Mouse (Mus musculus) heart, embryonic 15.5 days (tissue): ENCODE measurements around the gene Mxi1. TPM values are rescaled to one million over a fixed set of nuclear protein-coding genes. Genes with fewer than 3 reads are reported as not detected.

Experiments used
- ATAC-seq: fragments of 200-750 bp; cut with Nextera tagmentation; replicated peaks from 2 replicates; pipeline ENCODE4 v1.8.0; 2017; ENCODE audit warnings: low read depth, moderate TSS enrichment; ENCODE audit not compliant: insufficient number of reproducible peaks, insufficient read depth, low FRiP score
- H3K27ac ChIP-seq: fragments of 300-500 bp; sonication (generic); 2 replicates; pipeline ENCODE4 v1.5.1; 2015; ENCODE audit warnings: mild to moderate bottlenecking, inconsistent platforms
- H3K27me3 ChIP-seq: fragments of 300-500 bp; sonication (generic); 2 replicates; pipeline ENCODE4 v1.6.1; 2015; ENCODE audit warnings: inconsistent platforms
- H3K36me3 ChIP-seq: fragments of 300-500 bp; sonication (generic); 2 replicates; pipeline ENCODE4 v1.6.1; 2015; ENCODE audit warnings: mild to moderate bottlenecking, inconsistent platforms
- H3K4me1 ChIP-seq: fragments of 300-500 bp; sonication (generic); replicated peaks from 2 replicates; pipeline ENCODE4 v1.6.1; 2015; ENCODE audit warnings: inconsistent platforms
- H3K4me2 ChIP-seq: fragments of 300-500 bp; sonication (generic); 2 replicates; pipeline ENCODE4 v1.6.1; 2015; ENCODE audit warnings: inconsistent platforms, mild to moderate bottlenecking, moderate library complexity
- H3K4me3 ChIP-seq: fragments of 300-500 bp; sonication (generic); 2 replicates; pipeline ENCODE4 v1.5.1; 2015; ENCODE audit warnings: mild to moderate bottlenecking, inconsistent platforms
- H3K9ac ChIP-seq: fragments of 300-500 bp; sonication (generic); 2 replicates; pipeline ENCODE4 v1.6.1; 2015; ENCODE audit warnings: mild to moderate bottlenecking, inconsistent platforms
- H3K9me3 ChIP-seq: fragments of 300-500 bp; sonication (generic); replicated peaks from 2 replicates; pipeline ENCODE4 v1.6.1; 2016; ENCODE audit warnings: inconsistent platforms
- WGBS: fragments of 180-500 bp; shearing (Covaris S2); methylation state at CpG from one replicate; pipeline ENCODE4 v1.1.7; 2015; ENCODE audit warnings: mixed read lengths; 5-methylcytosine and 5-hydroxymethylcytosine counted together
- polyA plus RNA-seq: library from polyadenylated mRNA; unstranded; fragments of >200 nt; fragmentation: Nextera tagmentation; extraction: Ambion mirVana; gene quantifications from 2 replicates; pipeline ENCODE4 v1.2.1, GENCODE M21; 2015

The Mxi1 gene
- polyA plus RNA-seq, 1 experiment from 2014 or later, result 38.6 TPM

GRCm38 (mm10) chr19:53329992-53330381, 19.7 kb downstream of the Mxi1 start:
- H3K4me1 ChIP-seq, result peaks cover 23% of the 10 kb centered on the region
- peak overlapping the region; percentile 98 for H3K4me2 ChIP-seq
- H3K36me3 ChIP-seq, result peaks cover 15% of the 10 kb centered on the region
- peak; percentile 71 for ATAC-seq
- peak overlapping the region; percentile 95 for H3K4me3 ChIP-seq
- WGBS, result under 1% methylated on average over 28 of the region's 29 CpGs
- no peaks in the 10 kb centered on the region for H3K27me3 ChIP-seq
- H3K9ac ChIP-seq, result peak overlapping the region; percentile 81
- no peaks in the 10 kb centered on the region for H3K9me3 ChIP-seq
- H3K27ac ChIP-seq, result peak overlapping the region; percentile 82

- no peak for ATAC-seq
- H3K4me1 ChIP-seq, result peaks cover 10% of the 10 kb centered on the region; the same call in 1 of the 2 replicates
- no peaks in the 10 kb centered on the region for H3K27me3 ChIP-seq
- no peaks in the 10 kb centered on the region for H3K9me3 ChIP-seq
- H3K9ac ChIP-seq, result no peak overlapping the region
- H3K4me2 ChIP-seq, result no peak overlapping the region
- no peak overlapping the region for H3K4me3 ChIP-seq
- WGBS, result 78% methylated on average over 21 of the region's 21 CpGs
- peaks cover 15% of the 10 kb centered on the region for H3K36me3 ChIP-seq
- H3K27ac ChIP-seq, result no peak overlapping the region
Measured at GRCm38 (mm10) chr19:53331882-53332500, 21.7 kb downstream of the Mxi1 start.

GRCm38 (mm10) chr19:53333730-53334129, 23.4 kb downstream of the Mxi1 start:
- Histone ChIP-seq H3K4me1 (peaks cover 10% of the 10 kb centered on the region; the same call in 1 of the 2 replicates), H3K9me3 (no peaks in the 10 kb centered on the region), H3K4me2 (no peak overlapping the region), H3K27ac (no peak overlapping the region), H3K36me3 (peaks cover 21% of the 10 kb centered on the region), H3K4me3 (no peak overlapping the region), H3K9ac (no peak overlapping the region), H3K27me3 (no peaks in the 10 kb centered on the region)
- 81% methylated on average over 6 of the region's 6 CpGs for WGBS
- no peak for ATAC-seq

GRCm38 (mm10) chr19:53335241-53335640, 24.9 kb downstream of the Mxi1 start:
- 58% methylated on average over 9 of the region's 9 CpGs for WGBS
- Histone ChIP-seq H3K36me3 (peaks cover 24% of the 10 kb centered on the region), H3K9ac (no peak overlapping the region), H3K4me2 (no peak overlapping the region), H3K27me3 (no peaks in the 10 kb centered on the region), H3K27ac (no peak overlapping the region), H3K9me3 (no peaks in the 10 kb centered on the region), H3K4me3 (no peak overlapping the region), H3K4me1 (0 out of 2 replicates have a peak, but pooled peaks cover 8% of the 10 kb centered on the region)
- no peak for ATAC-seq

GRCm38 (mm10) chr19:53340423-53340822, 30.1 kb downstream of the Mxi1 start:
- H3K4me2 ChIP-seq, result no peak overlapping the region
- no peaks in the 10 kb centered on the region for H3K9me3 ChIP-seq
- 19% methylated on average over 6 of the region's 6 CpGs for WGBS
- H3K9ac ChIP-seq, result no peak overlapping the region
- no peaks in the 10 kb centered on the region for H3K27me3 ChIP-seq
- peaks cover 9% of the 10 kb centered on the region for H3K4me1 ChIP-seq
- H3K27ac ChIP-seq, result no peak overlapping the region
- no peak overlapping the region for H3K4me3 ChIP-seq
- peaks cover 8% of the 10 kb centered on the region; the same call in 1 of the 2 replicates for H3K36me3 ChIP-seq
- no peak for ATAC-seq

- no peak for ATAC-seq
- no peaks in the 10 kb centered on the region for H3K9me3 ChIP-seq
- WGBS, result 80% methylated on average over 13 of the region's 13 CpGs
Measured at GRCm38 (mm10) chr19:53343174-53343881, 33.0 kb downstream of the Mxi1 start.

GRCm38 (mm10) chr19:53344062-53344461, 33.7 kb downstream of the Mxi1 start:
- no peak overlapping the region for H3K4me3 ChIP-seq
- H3K27ac ChIP-seq, result no peak overlapping the region
- H3K27me3 ChIP-seq, result no peaks in the 10 kb centered on the region
- no peaks in the 10 kb centered on the region for H3K9me3 ChIP-seq
- H3K4me2 ChIP-seq, result no peak overlapping the region
- ATAC-seq, result no peak
- H3K4me1 ChIP-seq, result peaks cover 9% of the 10 kb centered on the region
- H3K9ac ChIP-seq, result no peak overlapping the region
- H3K36me3 ChIP-seq, result no peaks in the 10 kb centered on the region; the same call in 1 of the 2 replicates
- 90% methylated on average over 16 of the region's 16 CpGs for WGBS

More at GRCm38 (mm10) chr19:53343174-53343881, 33.0 kb downstream of the Mxi1 start:
- H3K4me3 ChIP-seq, result no peak overlapping the region
- H3K4me2 ChIP-seq, result no peak overlapping the region
- peaks cover 3% of the 10 kb centered on the region; the same call in 1 of the 2 replicates for H3K36me3 ChIP-seq
- H3K27me3 ChIP-seq, result no peaks in the 10 kb centered on the region
- no peak overlapping the region for H3K9ac ChIP-seq
- H3K27ac ChIP-seq, result no peak overlapping the region
- H3K4me1 ChIP-seq, result peaks cover 9% of the 10 kb centered on the region

GRCm38 (mm10) chr19:53345766-53346165, 35.4 kb downstream of the Mxi1 start:
- H3K27me3 ChIP-seq, result no peaks in the 10 kb centered on the region
- peaks cover 6% of the 10 kb centered on the region for H3K4me1 ChIP-seq
- no peak overlapping the region for H3K4me3 ChIP-seq
- WGBS, result 86% methylated on average over 14 of the region's 14 CpGs
- no peak overlapping the region for H3K9ac ChIP-seq
- ATAC-seq, result no peak
- no peak overlapping the region for H3K4me2 ChIP-seq
- H3K9me3 ChIP-seq, result no peaks in the 10 kb centered on the region
- H3K36me3 ChIP-seq, result no peaks in the 10 kb centered on the region; the same call in 1 of the 2 replicates
- H3K27ac ChIP-seq, result no peak overlapping the region

- 89% methylated on average over 7 of the region's 7 CpGs for WGBS
- ATAC-seq, result no peak
- Histone ChIP-seq H3K4me3 (no peak overlapping the region), H3K4me2 (no peak overlapping the region), H3K4me1 (no peaks in the 10 kb centered on the region), H3K27me3 (no peaks in the 10 kb centered on the region), H3K9ac (no peak overlapping the region), H3K27ac (no peak overlapping the region), H3K9me3 (no peaks in the 10 kb centered on the region), H3K36me3 (peaks cover 6% of the 10 kb centered on the region; the same call in 1 of the 2 replicates)
Measured at GRCm38 (mm10) chr19:53353864-53354263, 43.5 kb downstream of the Mxi1 start.

GRCm38 (mm10) chr19:53354271-53355000, 44.1 kb downstream of the Mxi1 start:
- Histone ChIP-seq H3K9ac (no peak overlapping the region), H3K9me3 (no peaks in the 10 kb centered on the region), H3K27me3 (no peaks in the 10 kb centered on the region), H3K36me3 (peaks cover 6% of the 10 kb centered on the region; the same call in 1 of the 2 replicates), H3K4me1 (peaks cover under 1% of the 10 kb centered on the region; the same call in 1 of the 2 replicates), H3K4me3 (no peak overlapping the region), H3K27ac (no peak overlapping the region), H3K4me2 (no peak overlapping the region)
- WGBS, result 74% methylated on average over 7 of the region's 7 CpGs
- no peak for ATAC-seq

GRCm38 (mm10) chr19:53355065-53355464, 44.7 kb downstream of the Mxi1 start:
- Histone ChIP-seq H3K27ac (no peak overlapping the region), H3K9me3 (no peaks in the 10 kb centered on the region), H3K4me1 (peaks cover 6% of the 10 kb centered on the region), H3K27me3 (no peaks in the 10 kb centered on the region), H3K4me2 (no peak overlapping the region), H3K9ac (no peak overlapping the region), H3K4me3 (no peak overlapping the region), H3K36me3 (peaks cover 6% of the 10 kb centered on the region; the same call in 1 of the 2 replicates)
- no peak for ATAC-seq
- WGBS, result 88% methylated on average over 16 of the region's 16 CpGs
